Mouse (Mus musculus) gastrocnemius, postnatal 14 days (tissue): ENCODE data around the gene Mysm1. TPM values are rescaled to one million over a fixed set of nuclear protein-coding genes. Genes with fewer than 3 reads are reported as not detected.

Experiments used
- DNase-seq: peaks from one replicate; pipeline ENCODE4 v3.0.0; 2021; ENCODE audit warnings: mixed read lengths
- intact Hi-C: fragments of 180-260 bp; cut with DNase I; formaldehyde crosslinking; loops from one replicate; pipeline ENCODE4 v1.15.1; 2025; ENCODE audit warnings: low total_unique reads
- total RNA-seq, 2 experiments: library from RNA; stranded (reverse); gene quantifications; 2 replicates each; pipeline ENCODE4 v1.2.3; 2021

Gene Mysm1
- total RNA-seq, 2 experiments from 2014 or later = 8.5 to 9.0 TPM

DNA sequence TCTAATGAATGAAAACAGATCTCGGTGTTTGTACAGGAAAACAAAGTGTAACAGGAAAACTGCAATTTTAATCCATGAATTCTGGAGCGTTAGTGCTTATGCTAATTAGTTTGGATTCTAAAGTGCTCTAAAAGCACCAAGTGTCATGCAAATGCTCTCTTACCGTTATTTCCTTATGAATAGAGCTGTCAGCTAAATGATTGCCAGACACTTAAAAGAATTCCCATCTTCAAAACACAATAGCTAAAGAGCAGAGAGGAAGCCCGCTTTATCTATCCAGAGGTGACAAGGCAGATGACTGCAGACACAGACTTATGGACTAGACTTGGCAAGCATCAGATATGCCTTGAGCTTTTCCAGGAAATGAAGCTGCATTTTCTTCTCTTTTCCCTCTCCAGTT is 8.8 kb upstream of the Mysm1 start:
- no peak for DNase-seq
- intact Hi-C loops = no loop called here

DNA sequence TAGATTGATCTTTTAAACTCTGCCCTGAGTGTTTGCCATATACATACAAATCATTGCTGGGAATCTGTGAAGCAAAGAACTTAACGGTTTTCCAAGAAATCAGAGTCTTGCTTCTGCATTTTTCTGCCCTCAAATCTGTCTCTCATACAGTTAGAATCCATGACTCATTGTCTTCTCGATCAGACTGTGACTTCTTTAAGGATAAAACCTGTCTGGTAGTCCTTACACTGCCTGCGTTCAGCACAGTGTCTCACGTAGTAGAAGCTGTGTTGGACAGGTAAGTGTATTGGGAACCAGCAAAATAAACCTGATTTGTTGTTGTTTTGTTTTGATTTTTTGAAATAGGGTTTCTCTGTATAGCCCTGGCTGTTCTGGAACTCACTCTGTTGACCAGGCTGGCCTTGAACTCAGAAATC is 608 bp upstream of the Mysm1 start:
- no peak for DNase-seq
- intact Hi-C loops = no loop called here

DNA sequence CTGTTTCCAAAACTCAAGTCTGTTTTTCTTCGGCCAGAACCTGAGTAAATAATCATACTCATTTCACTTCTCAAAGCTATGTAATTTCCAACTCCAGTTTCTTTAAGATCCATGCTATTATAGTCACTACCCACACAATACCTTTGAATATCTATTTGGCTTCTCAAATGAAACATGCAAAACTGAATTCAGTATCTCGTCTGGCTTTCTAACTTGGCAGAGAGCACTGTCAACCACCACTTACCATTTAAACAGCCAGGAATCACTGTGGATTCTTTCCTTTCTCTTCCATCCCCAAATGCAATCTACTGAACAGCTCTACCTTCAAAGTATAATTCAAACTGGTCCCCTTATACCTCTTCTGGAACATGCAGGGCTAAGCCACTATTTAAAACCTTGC is 5.6 kb downstream of the Mysm1 start:
- intact Hi-C loops = no loop called here
- DNase-seq = no peak

DNA sequence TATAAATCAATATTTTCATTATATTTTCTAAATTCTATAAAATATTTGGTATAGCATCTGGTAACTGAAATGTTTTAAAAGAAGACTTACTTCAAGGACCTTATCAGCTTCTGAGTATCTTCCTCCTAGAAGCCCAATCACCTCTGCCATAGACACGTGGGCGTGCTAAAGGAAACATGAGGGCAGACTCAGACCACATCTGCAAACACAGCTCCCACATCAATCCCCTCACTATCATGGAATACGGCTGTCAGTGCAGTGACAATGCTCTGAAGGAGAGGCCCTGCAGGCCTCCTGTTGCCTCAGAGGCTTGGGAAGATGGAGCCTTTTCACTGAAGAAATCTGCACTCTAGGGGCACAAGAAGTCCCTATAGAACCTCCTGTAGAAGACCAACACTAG is 26.1 kb downstream of the Mysm1 start:
- intact Hi-C loops = no loop called here
- no peak for DNase-seq

DNA sequence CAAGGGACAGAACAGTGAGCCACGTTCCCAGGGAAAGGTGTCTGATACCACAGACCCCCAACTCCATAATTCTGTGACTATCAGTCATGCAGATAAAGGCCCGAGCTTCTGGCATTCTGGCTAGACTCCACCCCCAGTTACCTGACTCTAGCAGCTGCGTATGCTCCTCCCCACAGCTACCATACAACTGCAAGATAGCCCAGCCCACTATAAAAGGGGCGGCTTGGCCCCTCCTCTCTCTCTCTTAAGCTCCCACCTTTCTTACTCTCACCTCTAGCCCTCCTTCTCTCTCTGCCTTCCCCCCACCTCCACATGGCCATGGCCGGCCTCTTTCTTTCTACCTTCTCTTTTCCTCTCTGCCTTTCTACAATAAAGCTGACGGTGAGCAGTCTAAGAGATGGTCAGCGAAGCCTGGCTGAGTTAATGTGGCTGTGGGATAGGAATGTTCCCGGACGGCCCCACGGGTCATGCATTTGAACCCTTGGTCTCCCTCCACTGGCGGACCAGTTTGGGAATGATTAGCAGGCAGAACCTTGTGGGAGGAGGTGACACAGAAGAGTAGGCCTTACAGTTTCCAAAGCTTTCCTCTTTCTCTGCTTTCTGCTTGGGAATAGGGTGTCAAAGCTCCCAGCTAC is 37.6 kb downstream of the Mysm1 start:
- intact Hi-C loops = no loop called here
- no peak for DNase-seq

DNA sequence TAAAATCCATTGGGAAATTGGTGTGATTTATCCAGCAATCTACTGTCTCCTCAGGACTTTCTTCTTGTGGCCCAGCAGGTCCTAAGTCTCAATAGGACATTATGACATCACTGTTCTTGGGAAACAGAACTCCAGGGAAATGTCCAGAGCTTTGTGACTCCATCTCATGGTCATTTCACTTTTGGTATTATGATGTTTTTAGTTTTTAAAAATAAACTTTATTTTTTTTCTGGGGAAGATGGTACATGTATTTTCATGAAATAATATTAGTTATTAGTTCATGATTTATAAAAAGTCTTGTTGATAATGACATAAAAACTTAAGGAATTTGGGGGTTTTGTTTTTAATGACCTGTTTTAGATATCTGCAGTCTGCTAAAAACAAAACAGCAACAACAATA is 50.2 kb downstream of the Mysm1 start, which contains the start of gene Eqtn:
Gene Eqtn, minus strand, starts transcription at position 101 of the 400 bp plus-strand sequence.
- no peak for DNase-seq
- intact Hi-C loops = no loop called here

DNA sequence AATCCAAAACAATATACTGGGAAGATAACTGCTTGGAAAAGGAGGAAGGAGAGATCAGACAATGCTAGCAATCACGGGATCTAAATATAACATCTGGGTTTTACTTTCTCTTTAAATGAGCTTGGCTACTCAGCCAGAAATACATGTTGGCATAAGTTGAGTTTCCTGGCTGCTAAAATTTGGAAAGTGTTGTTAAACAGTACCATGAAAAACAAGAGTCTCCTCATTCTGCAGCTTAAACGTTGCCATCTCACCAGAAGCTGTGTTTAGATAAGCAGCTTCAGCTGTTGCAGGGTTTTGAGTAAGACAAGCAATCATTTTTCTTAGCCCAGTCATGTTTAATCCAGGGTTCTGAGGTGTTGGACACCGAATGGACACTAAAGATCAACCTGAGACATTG is 77.1 kb downstream of the Mysm1 start:
- DNase-seq = no peak
- intact Hi-C loops = loop anchor here (5.0 kb wide), 1 partner anchor 234 kb away; no protein-coding TSS in a partner anchor

DNA sequence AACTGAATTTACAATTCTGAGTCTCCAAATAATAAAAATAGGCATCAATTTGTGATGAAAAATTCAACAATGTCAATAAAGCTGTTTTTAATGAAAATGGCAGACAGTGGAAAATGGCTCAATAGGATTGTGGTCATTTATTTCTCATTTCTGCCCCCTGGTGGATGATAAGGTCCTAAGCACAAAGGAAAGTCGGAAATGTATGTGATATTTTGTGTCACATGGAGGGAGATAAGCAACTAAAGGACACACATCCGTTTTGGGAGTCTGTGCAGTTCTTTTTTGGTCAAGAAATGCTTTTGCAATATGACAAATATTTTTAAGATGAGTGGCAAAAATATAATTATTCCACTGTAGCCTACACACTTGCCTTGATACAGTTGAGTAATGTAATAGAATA is 78.2 kb downstream of the Mysm1 start:
- intact Hi-C loops = loop anchor here (5.0 kb wide), 1 partner anchor 233 kb away; no protein-coding TSS in a partner anchor

More for the DNA sequence above, 78.2 kb downstream of the Mysm1 start:
- DNase-seq = no peak

Other genes starting within 250 kb of the Mysm1 start
- gene Tek, start 239.8 kb downstream of the Mysm1 start, total RNA-seq = 10 to 100 TPM; 22.5 to 25.3 TPM
- gene Eqtn, start 50.3 kb downstream of the Mysm1 start, total RNA-seq = under 1 TPM; 0.18 to 0.47 TPM
- gene Jun, start 73.1 kb upstream of the Mysm1 start, total RNA-seq = 10 to 100 TPM; 37.6 to 54.8 TPM